Mouse (Mus musculus): ENCODE measurements at regions not wholly inside any gene's neighbourhood (a gene's known extent, or its start where the extent isn't known, plus 50 kb on each side); places are given as distances from the start of the nearest gene placed in this dataset.

DNA sequence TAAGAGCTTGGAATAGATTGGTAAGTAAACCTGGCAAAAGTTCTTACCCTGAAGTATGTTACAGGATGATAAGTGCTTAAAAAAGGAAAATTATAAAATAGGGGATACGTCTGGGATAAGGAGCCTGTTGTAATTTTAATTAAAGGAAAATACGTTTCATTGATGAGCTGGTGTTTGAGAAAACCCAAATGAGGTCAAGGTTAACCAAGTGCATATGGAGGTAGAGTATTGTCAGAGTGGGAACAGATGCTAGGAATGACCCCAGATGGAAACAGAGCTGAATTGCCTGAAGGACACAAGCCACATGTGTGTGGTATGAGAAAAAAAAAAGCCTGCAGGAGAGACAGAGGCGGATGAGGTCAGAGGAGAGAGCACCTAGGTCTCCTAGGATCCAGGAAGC lies 131.3 kb downstream of the Gsdmc2 start:
- TF ChIP-seq CTCF (IDR thresholded peaks at IDR 0.05; ENCODE audit: extremely low read depth, insufficient read length, insufficient replicate concordance, low read depth, low read length): no peak
- no peak for TF ChIP-seq POLR2A (IDR thresholded peaks at IDR 0.05; ENCODE audit: low read depth, low read length)

Measured in small intestine, adult 2 months (tissue).